Mouse (Mus musculus) hindbrain, embryonic 11.5 days (tissue): ENCODE measurements around the gene Taf6l. TPM values are rescaled to one million over a fixed set of nuclear protein-coding genes. Genes with fewer than 3 reads are reported as not detected.

Experiments
- ATAC-seq: fragments of 200-750 bp; cut with Nextera tagmentation; 2 replicates; pipeline ENCODE4 v1.8.0; 2017; ENCODE audit warnings: mild to moderate bottlenecking, moderate TSS enrichment, moderate library complexity; ENCODE audit not compliant: low FRiP score
- DNase-seq: peaks from one replicate; pipeline ENCODE4 v3.0.0-alpha.2; 2015; ENCODE audit warnings: low spot score
- H3K27ac ChIP-seq: fragments of 300-500 bp; sonication (generic); 2 replicates; pipeline ENCODE4 v1.5.1; 2014; ENCODE audit warnings: mild to moderate bottlenecking, low read depth, low read length
- H3K27me3 ChIP-seq: fragments of 300-500 bp; sonication (generic); 2 replicates; pipeline ENCODE4 v1.6.1; 2014; ENCODE audit warnings: mild to moderate bottlenecking, low read length, moderate library complexity, mixed read lengths; ENCODE audit not compliant: control insufficient read depth, insufficient read depth
- H3K36me3 ChIP-seq: fragments of 300-500 bp; sonication (generic); 2 replicates; pipeline ENCODE4 v1.6.1; 2014; ENCODE audit warnings: mild to moderate bottlenecking, low read length, moderate library complexity, mixed read lengths; ENCODE audit not compliant: control insufficient read depth, insufficient read depth
- H3K4me1 ChIP-seq: fragments of 300-500 bp; sonication (generic); replicated peaks from 2 replicates; pipeline ENCODE4 v1.6.1; 2014; ENCODE audit warnings: low read length, mixed read lengths; ENCODE audit not compliant: control insufficient read depth, insufficient read depth
- H3K4me2 ChIP-seq: fragments of 300-500 bp; sonication (generic); replicated peaks from 2 replicates; pipeline ENCODE4 v1.6.1; 2014; ENCODE audit warnings: mild to moderate bottlenecking, low read depth, low read length
- H3K4me3 ChIP-seq: fragments of 300-500 bp; sonication (generic); 2 replicates; pipeline ENCODE4 v1.5.1; 2014; ENCODE audit warnings: low read depth, low read length
- H3K9ac ChIP-seq: fragments of 300-500 bp; sonication (generic); 2 replicates; pipeline ENCODE4 v1.6.1; 2014; ENCODE audit warnings: low read depth, low read length
- H3K9me3 ChIP-seq: fragments of 300-500 bp; sonication (generic); 2 replicates; pipeline ENCODE4 v1.6.1; 2016; ENCODE audit warnings: low read length; ENCODE audit not compliant: control insufficient read depth
- WGBS: fragments of 180-500 bp; shearing (Covaris S2); extraction: QIAGEN DNeasy Blood & Tissue Kit; methylation state at CpG from one replicate; pipeline ENCODE4 v1.1.7; 2014; 5-methylcytosine and 5-hydroxymethylcytosine counted together
- polyA plus RNA-seq: library from polyadenylated mRNA; unstranded; fragments of >200 nt; fragmentation: Nextera tagmentation; extraction: Ambion mirVana; gene quantifications from 2 replicates; pipeline ENCODE4 v1.2.1, GENCODE M21; 2014

Gene Taf6l
- polyA plus RNA-seq, 1 experiment from 2014 or later = 15.4 TPM

- no peaks in the 10 kb centered on the region for H3K4me1 ChIP-seq
- H3K9ac ChIP-seq = peak overlapping the region; percentile 98
- DNase-seq (no peak), ATAC-seq (no peak)
- no peaks in the 10 kb centered on the region for H3K9me3 ChIP-seq
- peak overlapping the region; percentile 84 for H3K4me3 ChIP-seq
- WGBS = 51% methylated on average over 4 of the region's 4 CpGs
- H3K27me3 ChIP-seq = no peaks in the 10 kb centered on the region
- no peak overlapping the region for H3K27ac ChIP-seq
- H3K4me2 ChIP-seq = peak overlapping the region; percentile 44
- peaks cover 7% of the 10 kb centered on the region; the same call in 1 of the 2 replicates for H3K36me3 ChIP-seq
Measured at GRCm38 (mm10) chr19:8725081-8725613, 61.1 kb downstream of the Taf6l start.

Other genes starting within 250 kb of the Taf6l start
- gene Slc22a8, start 195.2 kb downstream of the Taf6l start, polyA plus RNA-seq = 0.08 and 0.45 TPM in 2 replicates
- gene Slc22a6, start 168.4 kb downstream of the Taf6l start, polyA plus RNA-seq = 0.77 and 0.88 TPM in 2 replicates
- 0.13 and 0.20 TPM in 2 replicates for gene Chrm1, start 122.6 kb downstream of the Taf6l start, polyA plus RNA-seq
- 123 and 136 TPM in 2 replicates for gene Slc3a2, start 63.0 kb downstream of the Taf6l start, polyA plus RNA-seq
- gene Wdr74, start 50.6 kb downstream of the Taf6l start, polyA plus RNA-seq = 83.6 and 87.1 TPM in 2 replicates
- 1.6 and 2.6 TPM in 2 replicates for gene 1700092M07Rik, start 45.7 kb downstream of the Taf6l start, polyA plus RNA-seq
- 100 and 111 TPM in 2 replicates for gene Stx5a, start 45.0 kb downstream of the Taf6l start, polyA plus RNA-seq
- gene Nxf1, start 29.3 kb downstream of the Taf6l start, polyA plus RNA-seq = 213 and 224 TPM in 2 replicates
- 192 and 194 TPM in 2 replicates for gene Tmem223, start 15.4 kb downstream of the Taf6l start, polyA plus RNA-seq
- 46.4 and 50.8 TPM in 2 replicates for gene Tmem179b, start 11.9 kb downstream of the Taf6l start, polyA plus RNA-seq
- 184 and 194 TPM in 2 replicates for gene Polr2g, start 12.2 kb upstream of the Taf6l start, polyA plus RNA-seq
- 5.7 and 7.5 TPM in 2 replicates for gene Zbtb3, start 16.1 kb upstream of the Taf6l start, polyA plus RNA-seq
- 47.0 and 53.1 TPM in 2 replicates for gene Ttc9c, start 32.9 kb upstream of the Taf6l start, polyA plus RNA-seq
- gene Hnrnpul2, start 33.6 kb upstream of the Taf6l start, polyA plus RNA-seq = 7.0 and 10.1 TPM in 2 replicates
- not detected in 2 replicates for gene AC129217.1, start 43.4 kb upstream of the Taf6l start, polyA plus RNA-seq
- 55.6 and 59.6 TPM in 2 replicates for gene Bscl2, start 51.0 kb upstream of the Taf6l start, polyA plus RNA-seq
- 158 TPM in 2 replicates for gene Gng3, start 52.8 kb upstream of the Taf6l start, polyA plus RNA-seq
- gene Lrrn4cl, start 64.4 kb upstream of the Taf6l start, polyA plus RNA-seq = 0.32 and 0.37 TPM in 2 replicates
- gene Ubxn1, start 85.1 kb upstream of the Taf6l start, polyA plus RNA-seq = 164 and 180 TPM in 2 replicates
- 56.1 and 57.2 TPM in 2 replicates for gene Uqcc3, start 94.5 kb upstream of the Taf6l start, polyA plus RNA-seq
- gene Lbhd1, start 97.3 kb upstream of the Taf6l start, polyA plus RNA-seq = 89.6 and 103 TPM in 2 replicates
- gene Gm49403, start 97.5 kb upstream of the Taf6l start, polyA plus RNA-seq = not detected in 2 replicates
- gene 1810009A15Rik, start 102.4 kb upstream of the Taf6l start, polyA plus RNA-seq = 107 and 112 TPM in 2 replicates
- not detected in 2 replicates for gene Gm49416, start 102.5 kb upstream of the Taf6l start, polyA plus RNA-seq
- gene Ints5, start 106.6 kb upstream of the Taf6l start, polyA plus RNA-seq = 26.1 and 32.1 TPM in 2 replicates
- gene Ganab, start 111.7 kb upstream of the Taf6l start, polyA plus RNA-seq = 89.8 and 102 TPM in 2 replicates
- 43.5 and 45.8 TPM in 2 replicates for gene B3gat3, start 134.0 kb upstream of the Taf6l start, polyA plus RNA-seq
- 1.0 and 1.1 TPM in 2 replicates for gene Rom1, start 142.9 kb upstream of the Taf6l start, polyA plus RNA-seq
- 6.5 and 7.8 TPM in 2 replicates for gene Eml3, start 143.1 kb upstream of the Taf6l start, polyA plus RNA-seq
- gene Mta2, start 155.5 kb upstream of the Taf6l start, polyA plus RNA-seq = 45.6 and 52.3 TPM in 2 replicates
- gene Tut1, start 167.4 kb upstream of the Taf6l start, polyA plus RNA-seq = 23.7 and 27.8 TPM in 2 replicates
- 462 and 475 TPM in 2 replicates for gene Eef1g, start 180.6 kb upstream of the Taf6l start, polyA plus RNA-seq
- gene Ahnak, start 202.9 kb upstream of the Taf6l start, polyA plus RNA-seq = 6.0 and 14.1 TPM in 2 replicates